Mouse (Mus musculus): ENCODE data around the gene Sec14l1. TPM values are rescaled to one million over a fixed set of nuclear protein-coding genes. Genes with fewer than 3 reads are reported as not detected.

Gene Sec14l1
- total RNA-seq, 2 experiments from 2014 or later, result 198 to 229 TPM

- Histone ChIP-seq H3K4me3 (no peak overlapping the region), H3K27ac (no peak overlapping the region)
- no peak for TF ChIP-seq CTCF (IDR thresholded peaks at IDR 0.05)
- intact Hi-C loops (cut with DNase I), result no loop called here
- DNase-seq (ENCODE audit: extremely low spot score in 1 of 2, low spot score in 2 of 2), result no peak
Measured at GRCm38 (mm10) chr11:117163771-117164170, 48.8 kb downstream of the Sec14l1 start.

- intact Hi-C loops (cut with DNase I), result no loop called here
- DNase-seq (ENCODE audit: extremely low spot score in 1 of 2, low spot score in 2 of 2), result peak; percentile 19 to 30
- Histone ChIP-seq H3K27ac (peak overlapping the region; percentile 76), H3K4me3 (no peak overlapping the region)
- no peak for TF ChIP-seq CTCF (IDR thresholded peaks at IDR 0.05)
Measured at GRCm38 (mm10) chr11:117168278-117169087, 53.5 kb downstream of the Sec14l1 start.

DNA sequence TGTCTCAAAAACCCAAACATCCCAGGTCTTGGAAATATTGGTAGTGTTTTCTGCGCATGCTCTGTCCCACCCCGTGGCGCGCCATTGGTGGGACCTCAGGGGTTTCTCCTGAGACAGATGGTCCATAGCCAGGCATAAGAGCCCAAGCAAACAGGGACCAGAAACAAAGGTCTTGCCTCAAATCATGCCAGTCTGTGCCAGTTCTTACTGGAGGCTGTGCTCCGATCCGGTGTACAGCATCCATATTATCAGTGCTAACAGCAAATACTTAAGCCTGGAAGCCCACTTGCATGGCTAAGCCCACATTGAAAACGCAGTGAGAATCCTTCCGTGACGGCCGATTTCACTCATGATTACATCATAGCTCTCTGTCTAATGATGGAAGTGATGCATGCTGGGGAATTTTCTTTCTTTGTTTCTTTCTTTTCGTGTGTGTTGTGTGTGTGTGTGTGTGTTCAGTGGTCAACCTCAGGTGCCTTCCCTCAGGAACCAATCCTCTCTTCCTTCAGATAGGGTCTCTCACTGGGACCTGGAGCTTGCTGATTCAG, 54.2 kb downstream of the Sec14l1 start:
- TF ChIP-seq CTCF (IDR thresholded peaks at IDR 0.05), result no peak
- H3K27ac ChIP-seq, result peak overlapping the region; percentile 76
- H3K4me3 ChIP-seq, result no peak overlapping the region
- intact Hi-C loops (cut with DNase I), result no loop called here
- DNase-seq (ENCODE audit: extremely low spot score in 1 of 2, low spot score in 2 of 2), result peak; percentile 10 to 16

GRCm38 (mm10) chr11:117169801-117170565, 55.0 kb downstream of the Sec14l1 start:
- no peak for TF ChIP-seq CTCF (IDR thresholded peaks at IDR 0.05)
- peak; percentile 17 to 27 for DNase-seq (ENCODE audit: extremely low spot score in 1 of 2, low spot score in 2 of 2)
- peak overlapping the region; percentile 80 for H3K27ac ChIP-seq
- intact Hi-C loops (cut with DNase I), result loop anchor here (5.0 to 10.0 kb wide), 2 partner anchors 33 to 255 kb away; partner anchors contain the start of gene Mgat5b
- H3K4me3 ChIP-seq, result no peak overlapping the region

- Histone ChIP-seq H3K4me3 (peak overlapping the region; percentile 30), H3K27ac (peak overlapping the region; percentile 85)
- no peak for DNase-seq (ENCODE audit: extremely low spot score in 1 of 2, low spot score in 2 of 2)
- TF ChIP-seq CTCF (IDR thresholded peaks at IDR 0.05), result no peak
- intact Hi-C loops (cut with DNase I), result loop anchor here (2.0 to 10.0 kb wide), 4 partner anchors 37 to 259 kb away; partner anchors contain the start of gene Mgat5b
Measured at GRCm38 (mm10) chr11:117174098-117174892, 59.3 kb downstream of the Sec14l1 start.

- no peak for TF ChIP-seq CTCF (IDR thresholded peaks at IDR 0.05)
- Histone ChIP-seq H3K4me3 (peak overlapping the region; percentile 30), H3K27ac (peak overlapping the region; percentile 85)
- DNase-seq (ENCODE audit: extremely low spot score in 1 of 2, low spot score in 2 of 2), result no peak
- intact Hi-C loops (cut with DNase I), result loop anchor here (2.0 to 10.0 kb wide), 4 partner anchors 38 to 260 kb away; partner anchors contain the start of gene Mgat5b
Measured at GRCm38 (mm10) chr11:117174924-117175323, 60.0 kb downstream of the Sec14l1 start.

- no peak for DNase-seq (ENCODE audit: extremely low spot score in 1 of 2, low spot score in 2 of 2)
- H3K27ac ChIP-seq, result peak overlapping the region; percentile 85
Measured at GRCm38 (mm10) chr11:117175472-117175871, 60.5 kb downstream of the Sec14l1 start.

DNA sequence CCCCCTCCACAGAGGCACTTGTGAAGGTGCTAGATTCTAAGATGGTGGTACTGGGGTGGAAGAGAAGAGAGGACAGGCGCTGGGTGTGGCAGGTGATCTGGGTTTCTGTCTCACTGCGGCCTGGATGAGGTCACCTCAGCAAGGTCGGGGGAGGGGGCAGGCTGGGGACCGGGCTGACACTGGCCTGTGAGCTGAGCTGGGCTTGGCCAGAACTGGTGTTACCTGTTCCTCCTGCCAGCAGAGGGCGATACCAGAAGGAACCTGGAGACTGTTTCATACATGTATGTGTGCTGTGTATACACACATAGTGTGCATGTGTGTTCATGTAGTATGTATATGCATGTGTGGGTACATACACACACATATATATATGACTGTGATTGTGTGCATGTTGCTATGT, 61.3 kb downstream of the Sec14l1 start:
- peak; percentile 56 for TF ChIP-seq CTCF (IDR thresholded peaks at IDR 0.05)
- Histone ChIP-seq H3K27ac (peak overlapping the region; percentile 85), H3K4me3 (no peak overlapping the region)
- intact Hi-C loops (cut with DNase I), result loop anchor here (10.0 kb wide), 1 partner anchor 262 kb away; the partner anchor contains the start of gene Mgat5b
- no peak for DNase-seq (ENCODE audit: extremely low spot score in 1 of 2, low spot score in 2 of 2)

More at GRCm38 (mm10) chr11:117175472-117175871, 60.5 kb downstream of the Sec14l1 start:
- intact Hi-C loops (cut with DNase I), result loop anchor here (2.0 to 10.0 kb wide), 3 partner anchors 55 to 261 kb away; partner anchors contain the start of gene Mgat5b
- no peak overlapping the region for H3K4me3 ChIP-seq
- TF ChIP-seq CTCF (IDR thresholded peaks at IDR 0.05), result no peak

GRCm38 (mm10) chr11:117176900-117177299, 61.9 kb downstream of the Sec14l1 start:
- intact Hi-C loops (cut with DNase I), result loop anchor here (1.0 to 10.0 kb wide), 2 partner anchors 105 to 262 kb away; partner anchors contain the start of gene Mgat5b
- no peak overlapping the region for H3K4me3 ChIP-seq
- DNase-seq (ENCODE audit: extremely low spot score in 1 of 2, low spot score in 2 of 2), result no peak

DNA sequence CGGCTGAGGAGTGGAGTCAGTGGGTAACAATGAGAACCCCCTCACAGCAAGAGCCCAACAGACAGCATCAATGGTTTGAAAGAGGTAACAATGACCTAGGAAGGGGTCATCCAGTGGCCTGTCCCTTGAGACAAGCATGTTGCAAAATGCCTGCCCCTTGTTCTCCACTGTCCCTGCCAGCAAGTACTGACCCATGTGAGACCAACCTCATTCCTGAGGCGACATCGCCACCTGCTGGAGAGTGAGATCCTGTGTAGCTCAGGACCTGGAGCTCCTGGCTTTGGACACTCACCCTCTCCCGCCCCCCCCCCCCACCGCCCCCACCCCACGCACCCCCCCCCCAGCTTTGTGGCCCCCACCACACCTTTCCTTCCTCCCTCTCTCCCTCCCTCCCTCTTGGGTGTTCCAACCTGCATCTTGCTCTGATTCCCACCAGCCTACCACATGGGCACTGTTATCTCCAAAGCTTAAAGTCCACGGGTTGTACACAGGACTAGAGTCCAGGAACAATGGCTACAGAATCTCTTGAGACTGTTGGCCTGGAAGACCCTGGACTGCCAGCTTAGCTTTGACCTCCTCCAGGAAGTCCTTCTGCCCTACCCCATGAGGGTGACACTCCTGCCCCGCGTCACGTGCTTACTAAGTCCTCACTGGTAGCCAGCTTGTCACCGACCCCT, 62.5 kb downstream of the Sec14l1 start:
- TF ChIP-seq CTCF (IDR thresholded peaks at IDR 0.05), result peak; percentile 65
- H3K27ac ChIP-seq, result no peak overlapping the region
- intact Hi-C loops (cut with DNase I), result loop anchor here (1.0 to 10.0 kb wide), 2 partner anchors 105 to 263 kb away; partner anchors contain the start of gene Mgat5b

More at GRCm38 (mm10) chr11:117176900-117177299, 61.9 kb downstream of the Sec14l1 start:
- TF ChIP-seq CTCF (IDR thresholded peaks at IDR 0.05), result no peak
- H3K27ac ChIP-seq, result no peak overlapping the region

More for the DNA sequence above, 62.5 kb downstream of the Sec14l1 start:
- DNase-seq (ENCODE audit: extremely low spot score in 1 of 2, low spot score in 2 of 2), result peak; percentile 85 to 92
- no peak overlapping the region for H3K4me3 ChIP-seq

All from left cerebral cortex, adult 2 months (tissue).